Mouse (Mus musculus) limb, embryonic 14.5 days (tissue): ENCODE results near the gene Gm7173. TPM values are rescaled to one million over a fixed set of nuclear protein-coding genes. Genes with fewer than 3 reads are reported as not detected.
A peak's percentile ranks its signal among the peaks of the same experiment; 100 is the strongest.

Source experiments
- ATAC-seq: fragments of 200-750 bp; cut with Nextera tagmentation; 2 replicates; pipeline ENCODE4 v1.8.0; 2017; ENCODE audit warnings: low read depth, moderate number of reproducible peaks, moderate TSS enrichment; ENCODE audit not compliant: low FRiP score
- DNase-seq: peaks from one replicate; pipeline ENCODE4 v3.0.0-alpha.2; 2015; ENCODE audit warnings: low spot score
- H3K27ac ChIP-seq: fragments of 300-500 bp; sonication (generic); replicated peaks from 2 replicates; pipeline ENCODE4 v1.5.1; 2014; ENCODE audit warnings: low read depth, mild to moderate bottlenecking, low read length, moderate library complexity, mixed read lengths
- H3K27me3 ChIP-seq: fragments of 300-500 bp; sonication (generic); 2 replicates; pipeline ENCODE4 v1.6.1; 2014; ENCODE audit warnings: low read length, mixed read lengths; ENCODE audit not compliant: control insufficient read depth, insufficient read depth
- H3K36me3 ChIP-seq: fragments of 300-500 bp; sonication (generic); 2 replicates; pipeline ENCODE4 v1.6.1; 2014; ENCODE audit warnings: mild to moderate bottlenecking, low read length, moderate library complexity, mixed read lengths; ENCODE audit not compliant: control insufficient read depth, insufficient read depth
- H3K4me1 ChIP-seq: fragments of 300-500 bp; sonication (generic); 2 replicates; pipeline ENCODE4 v1.6.1; 2014; ENCODE audit warnings: antibody characterized with exemption, low read length, mixed read lengths; ENCODE audit not compliant: control insufficient read depth, insufficient read depth
- H3K4me2 ChIP-seq: fragments of 300-500 bp; sonication (generic); replicated peaks from 2 replicates; pipeline ENCODE4 v1.6.1; 2014; ENCODE audit warnings: low read depth, mild to moderate bottlenecking, low read length, moderate library complexity; ENCODE audit not compliant: severe bottlenecking
- H3K4me3 ChIP-seq: fragments of 300-500 bp; sonication (generic); replicated peaks from 2 replicates; pipeline ENCODE4 v1.5.1; 2014; ENCODE audit warnings: low read length
- H3K9ac ChIP-seq: fragments of 300-500 bp; sonication (generic); 2 replicates; pipeline ENCODE4 v1.6.1; 2014; ENCODE audit warnings: mild to moderate bottlenecking, low read depth, low read length, moderate library complexity; ENCODE audit not compliant: severe bottlenecking
- H3K9me3 ChIP-seq: fragments of 300-500 bp; sonication (generic); 2 replicates; pipeline ENCODE4 v1.6.1; 2016; ENCODE audit warnings: low read length; ENCODE audit not compliant: control insufficient read depth
- POLR2A ChIP-seq: fragments of 200-500 bp; IDR thresholded peaks from 2 replicates; pipeline ENCODE4 v1.8.0; 2012; ENCODE audit warnings: inconsistent platforms, mild to moderate bottlenecking, moderate library complexity, borderline replicate concordance; ENCODE audit not compliant: insufficient read depth, insufficient read length; ENCODE audit errors: extremely low read depth
- WGBS: fragments of 180-500 bp; shearing (Covaris S2); extraction: QIAGEN DNeasy Blood & Tissue Kit; methylation state at CpG from one replicate; pipeline ENCODE4 v1.1.7; 2014; 5-methylcytosine and 5-hydroxymethylcytosine counted together
- polyA plus RNA-seq, 2 experiments: library from polyadenylated mRNA; depleted of rRNA in 1 of 2; stranded (reverse) in 1 of 2; unstranded in 1 of 2; fragments of >200 nt; fragmentation: Nextera tagmentation in 1 of 2; extraction: Ambion mirVana in 1 of 2; gene quantifications; 2 replicates each; pipeline versions ENCODE4 v1.2.1 to v1.2.3; 2012 to 2014

Gm7173 gene
- 0.17 and 0.24 TPM in 2 replicates for polyA plus RNA-seq (2012; rRNA removed)
- 0.40 and 0.54 TPM in 2 replicates for polyA plus RNA-seq (2014; fragmentation: Nextera tagmentation; extraction: Ambion mirVana)

GRCm38 (mm10) chrX:79516977-79517645 is at the start of gene Gm7173:
TSS of gene Gm7173 (minus strand) at chrX:79517285.
- H3K27ac ChIP-seq, result no peak within 1 kb of the TSS
- DNase-seq (peak; percentile 11), ATAC-seq (peak; percentile 57)
- no peaks in the 10 kb centered on the region for H3K9me3 ChIP-seq
- no peak within 1 kb of the TSS for H3K9ac ChIP-seq
- peak within 1 kb of the TSS; percentile 38 for H3K4me3 ChIP-seq
- no peaks in the 10 kb centered on the region for H3K27me3 ChIP-seq
- no peaks in the 10 kb centered on the region for H3K4me1 ChIP-seq
- TF ChIP-seq POLR2A, result no peak
- no peaks in the 10 kb centered on the region for H3K36me3 ChIP-seq
- H3K4me2 ChIP-seq, result peak within 1 kb of the TSS; percentile 48
- 28% methylated on average over 23 of the region's 23 CpGs for WGBS

DNA sequence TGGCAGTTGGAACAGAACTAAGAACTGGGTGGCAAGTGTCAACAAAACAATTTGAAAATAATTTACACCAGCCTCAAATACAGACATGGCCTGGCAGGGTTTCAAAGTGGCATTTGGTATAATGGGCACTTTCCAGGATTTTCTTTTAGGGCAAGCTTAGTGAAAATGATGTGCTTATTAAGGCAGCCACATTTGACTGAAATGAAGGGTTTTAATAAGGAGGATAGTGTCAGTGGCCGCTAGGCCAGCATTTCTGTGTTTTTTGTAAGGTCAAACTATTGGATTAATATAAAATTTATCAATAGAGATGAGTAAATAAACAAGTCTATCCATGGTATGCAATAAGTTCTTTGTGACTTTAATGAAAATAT is 546 bp upstream of the Gm7173 start:
- H3K9ac ChIP-seq, result no peak overlapping the region
- H3K4me3 ChIP-seq, result peak overlapping the region; percentile 38
- no peaks in the 10 kb centered on the region for H3K9me3 ChIP-seq
- H3K36me3 ChIP-seq, result no peaks in the 10 kb centered on the region
- WGBS, result 71% methylated on average over 1 of the region's 1 CpGs
- TF ChIP-seq POLR2A, result no peak
- peak overlapping the region; percentile 48; the same call in 1 of the 2 replicates for H3K4me2 ChIP-seq
- H3K4me1 ChIP-seq, result no peaks in the 10 kb centered on the region
- no peaks in the 10 kb centered on the region for H3K27me3 ChIP-seq
- ATAC-seq, result no peak
- H3K27ac ChIP-seq, result no peak overlapping the region
- no peak for DNase-seq

- Histone ChIP-seq H3K4me3 (no peak overlapping the region), H3K36me3 (no peaks in the 10 kb centered on the region), H3K4me2 (no peak overlapping the region), H3K4me1 (no peaks in the 10 kb centered on the region), H3K27ac (no peak overlapping the region), H3K27me3 (no peaks in the 10 kb centered on the region), H3K9ac (no peak overlapping the region), H3K9me3 (no peaks in the 10 kb centered on the region)
- no peak for DNase-seq
- ATAC-seq, result no peak
- TF ChIP-seq POLR2A, result no peak
These were observed 200.3 kb downstream of the Gm7173 start for GRCm38 (mm10) chrX:79316790-79317189.

Other genes starting within 250 kb of the Gm7173 start
- gene Mageb16, start 154.2 kb upstream of the Gm7173 start, polyA plus RNA-seq (2012; rRNA removed), result 0.08 TPM in 1 of 2 replicates, not detected in the other
- gene Mageb16, start 154.2 kb upstream of the Gm7173 start, polyA plus RNA-seq (2014; fragmentation: Nextera tagmentation; extraction: Ambion mirVana), result 0.18 and 0.29 TPM in 2 replicates